Mouse (Mus musculus) WW6 (cell line): ENCODE measurements at regions not wholly inside any gene's neighbourhood (a gene's known extent, or its start where the extent isn't known, plus 50 kb on each side); places are given as distances from the start of the nearest gene placed in this dataset.

Experiments used
- DNase-seq: peaks from one replicate; pipeline ENCODE4 v3.0.0-alpha.2; 2013; ENCODE audit warnings: low read depth, low spot score

DNA sequence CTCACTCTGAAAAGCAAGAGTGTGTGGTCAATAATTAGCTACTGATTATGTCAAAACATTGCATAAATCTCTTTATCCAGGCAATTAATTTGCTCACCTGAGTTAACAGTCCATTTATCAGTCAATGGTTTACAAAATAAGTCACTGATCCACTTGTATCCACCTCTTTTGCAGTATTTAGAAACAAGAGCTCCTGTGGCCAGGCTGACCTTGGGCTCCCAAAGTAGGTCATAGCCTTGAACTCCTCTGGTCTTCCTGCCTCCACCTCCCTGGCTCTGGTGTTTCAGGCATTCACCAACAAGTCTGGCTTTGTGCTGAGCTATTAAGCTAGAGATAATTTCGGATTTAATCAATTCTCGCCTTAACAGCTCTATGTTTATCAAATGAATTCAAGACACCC lies 675.8 kb upstream of the Tmem132c start:
- DNase-seq = no peak

DNA sequence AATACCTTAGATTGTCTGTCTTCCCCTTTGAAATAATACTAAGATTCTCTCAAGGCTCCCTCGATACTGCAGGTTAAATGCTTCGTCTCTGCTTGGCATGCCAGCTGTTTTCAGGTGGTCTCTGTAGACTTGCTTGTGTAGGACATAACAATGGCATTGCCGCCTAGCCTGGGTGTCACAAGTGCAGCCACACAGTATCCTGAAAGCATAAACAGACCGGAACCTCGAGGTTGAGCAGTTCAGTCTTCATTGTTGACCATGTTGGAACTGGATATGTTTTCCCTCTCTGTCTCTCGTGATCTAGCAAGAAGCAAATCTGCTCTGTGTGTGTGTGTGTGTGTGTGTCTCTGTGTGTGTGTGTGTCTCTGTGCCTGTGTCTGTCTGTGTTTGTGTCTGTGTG lies 675.4 kb upstream of the Tmem132c start:
- DNase-seq = no peak

DNA sequence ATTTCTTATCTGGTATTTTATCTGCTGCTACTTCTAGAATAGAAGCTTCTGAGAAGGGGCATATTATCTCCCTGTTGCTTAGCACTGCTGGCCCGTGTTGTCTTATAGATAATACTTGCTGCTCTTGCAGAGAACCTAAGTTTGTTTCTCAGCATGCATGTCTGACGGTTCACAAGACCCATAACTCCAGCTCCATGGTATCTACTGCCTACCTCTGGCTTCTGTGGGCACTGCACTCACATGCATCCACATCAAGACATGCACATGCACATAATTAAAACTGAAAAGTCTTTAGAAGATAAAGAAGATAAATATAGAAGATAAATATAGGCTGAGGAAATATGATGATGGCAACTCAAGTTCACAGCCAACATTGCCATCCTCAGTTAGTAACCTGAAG lies 667.8 kb upstream of the Tmem132c start:
- DNase-seq = no peak

DNA sequence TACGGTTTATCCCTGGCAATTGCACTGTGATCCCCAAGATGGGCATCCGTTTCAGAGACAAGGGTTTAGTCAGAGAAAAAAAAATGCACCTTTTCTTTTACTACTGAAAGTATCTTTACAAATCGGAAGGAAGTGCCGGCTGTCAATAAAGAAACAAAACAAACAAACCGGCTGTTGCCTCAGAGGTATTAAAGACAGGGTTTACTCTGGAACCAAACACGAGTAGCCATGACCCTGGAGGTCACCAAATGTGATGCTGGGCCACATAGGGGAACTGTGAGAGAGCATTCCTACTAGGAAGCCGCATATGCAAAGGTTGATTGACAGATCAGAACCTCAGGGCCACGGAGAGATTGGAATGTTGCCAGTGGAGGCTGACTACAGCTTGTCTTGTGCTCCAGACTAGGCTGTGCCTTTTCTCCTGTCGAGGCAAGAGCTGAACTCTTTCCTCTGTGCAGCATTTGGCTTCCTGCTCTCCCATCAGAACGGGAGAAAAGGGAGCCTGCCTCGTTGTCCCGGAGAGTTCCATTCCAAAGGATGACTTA lies 643.8 kb upstream of the Tmem132c start:
- DNase-seq = no peak

DNA sequence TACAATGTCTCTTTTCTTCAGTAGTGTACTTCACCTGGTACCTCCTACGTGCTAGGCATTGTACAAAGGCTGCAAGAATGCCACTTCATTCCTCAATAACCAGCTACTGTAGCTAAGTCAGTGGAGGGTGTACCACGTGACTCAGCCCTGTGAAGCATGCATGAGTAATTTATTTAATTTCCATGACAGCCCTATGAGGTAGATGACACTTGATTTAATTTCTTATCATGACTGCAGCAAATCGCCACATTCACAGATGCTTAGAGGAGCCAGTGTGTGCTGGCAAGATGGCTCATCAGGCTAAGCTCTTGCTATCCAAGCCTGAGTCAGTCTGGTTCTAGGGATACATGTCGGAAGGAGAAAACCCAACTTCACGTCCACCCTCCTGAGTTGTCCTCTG lies 642.0 kb upstream of the Tmem132c start:
- DNase-seq = no peak

DNA sequence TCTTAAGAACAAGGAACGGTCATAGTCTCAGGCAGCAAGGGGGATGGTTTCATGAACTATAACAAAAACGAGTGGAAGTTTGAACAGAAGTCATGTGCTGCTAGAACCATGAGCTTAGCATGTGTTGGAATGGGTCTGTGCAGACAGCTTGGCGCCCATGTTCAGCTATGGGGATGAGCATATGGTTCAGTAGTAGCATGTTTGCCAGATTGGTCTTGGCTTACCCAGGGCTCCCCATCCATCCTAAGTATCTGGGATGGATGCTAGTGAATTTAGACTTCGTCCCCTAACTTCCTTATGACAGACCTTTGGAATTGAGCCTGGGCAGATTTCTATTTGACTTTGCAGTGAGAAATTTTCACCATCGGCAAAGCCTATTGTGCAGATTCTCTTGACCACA lies 634.9 kb upstream of the Tmem132c start:
- no peak for DNase-seq

DNA sequence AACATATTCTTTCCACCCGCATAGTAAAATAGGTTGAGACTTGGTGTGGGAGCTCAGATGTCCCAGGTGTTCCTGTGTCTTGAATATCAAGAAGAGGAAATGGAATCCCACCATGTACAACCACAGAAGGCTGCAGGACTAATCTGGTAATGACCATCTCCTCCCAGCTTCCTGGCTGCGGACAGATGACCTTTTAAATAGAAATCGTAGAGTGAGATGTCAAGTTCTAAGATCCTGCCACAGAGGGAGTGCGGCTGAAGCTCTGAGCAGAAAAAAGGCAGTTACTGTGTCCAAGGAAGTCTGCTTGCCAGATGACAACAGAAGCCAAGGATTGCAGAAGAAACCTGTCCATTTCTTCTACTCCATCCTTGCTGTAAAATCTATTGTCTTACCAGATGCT lies 629.0 kb upstream of the Tmem132c start:
- DNase-seq = no peak

DNA sequence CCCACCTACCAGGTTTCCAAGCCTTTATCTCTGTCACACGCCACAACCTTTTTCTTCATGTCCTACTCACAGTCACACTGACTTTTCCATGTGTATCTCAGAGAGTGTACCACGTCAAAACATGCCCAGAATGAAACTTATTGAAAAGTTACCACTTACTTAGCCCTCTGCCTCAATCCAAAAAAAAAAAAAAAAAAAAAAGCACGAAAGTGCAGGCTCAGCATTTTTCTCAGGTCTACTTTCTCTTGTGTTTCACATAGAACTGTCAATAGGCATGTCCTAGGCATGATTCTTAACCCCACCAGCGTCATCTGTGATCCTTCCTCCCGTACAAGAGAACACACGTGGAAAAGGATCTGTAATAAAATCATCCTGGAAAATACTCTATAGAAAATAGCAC lies 619.1 kb upstream of the Tmem132c start:
- DNase-seq = no peak

DNA sequence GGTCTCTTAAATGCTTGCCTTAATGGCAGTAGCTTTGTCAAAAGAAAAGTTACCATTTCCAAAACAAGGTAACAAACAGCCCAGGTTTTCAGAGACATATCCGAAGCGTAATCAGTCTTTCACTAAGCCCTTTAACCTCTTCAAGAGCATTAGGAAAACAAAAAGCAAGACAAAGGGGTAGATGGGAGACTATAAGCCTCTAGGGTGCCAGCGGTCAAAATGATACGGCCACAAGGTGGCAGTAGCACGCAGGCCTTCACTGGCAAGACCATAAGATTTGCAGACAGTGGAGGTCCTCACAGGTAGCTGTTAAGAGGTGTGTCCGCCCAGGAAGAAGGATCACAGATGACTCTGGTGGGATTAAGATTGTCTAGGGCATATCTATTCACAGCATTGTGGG lies 618.4 kb upstream of the Tmem132c start:
- peak; percentile 57 for DNase-seq

DNA sequence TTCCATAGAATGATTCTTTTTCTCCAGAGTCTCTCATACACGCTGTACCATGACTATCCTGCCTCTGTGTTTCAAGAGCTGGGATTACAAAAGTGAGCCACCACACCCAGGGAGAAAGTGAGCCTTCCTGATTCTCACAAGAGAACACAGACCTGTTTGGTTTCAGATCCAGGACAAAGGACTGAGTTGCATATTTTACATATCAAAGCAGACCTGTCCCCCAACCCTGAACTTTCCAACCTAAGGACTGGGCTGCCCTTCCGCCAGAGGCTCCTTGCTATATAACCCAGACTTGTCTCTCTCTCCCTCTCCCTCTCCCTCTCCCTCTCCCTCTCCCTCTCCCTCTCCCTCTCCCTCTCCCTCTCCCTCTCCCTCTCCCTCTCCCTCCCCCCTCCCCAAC lies 611.8 kb upstream of the Tmem132c start:
- peak; percentile 24 for DNase-seq

DNA sequence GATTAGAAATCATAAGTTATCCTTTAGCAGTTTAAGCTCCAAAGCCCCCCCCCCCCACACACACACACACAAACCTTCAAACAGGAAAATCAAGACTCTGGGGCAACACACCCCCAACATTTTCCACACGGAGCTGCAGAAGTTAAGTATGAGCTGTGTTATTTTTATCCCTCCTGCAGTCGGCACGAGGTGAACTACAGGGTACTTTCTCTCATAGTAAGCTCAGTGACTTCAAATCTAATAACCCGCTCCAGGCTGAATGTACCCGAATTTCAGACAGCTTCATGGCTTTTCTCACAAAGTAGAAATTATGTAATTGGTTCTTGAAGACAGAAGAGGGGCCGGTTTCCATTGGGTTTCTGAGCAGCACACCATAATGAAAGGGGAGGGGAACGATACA lies 591.2 kb upstream of the Tmem132c start:
- DNase-seq = no peak

DNA sequence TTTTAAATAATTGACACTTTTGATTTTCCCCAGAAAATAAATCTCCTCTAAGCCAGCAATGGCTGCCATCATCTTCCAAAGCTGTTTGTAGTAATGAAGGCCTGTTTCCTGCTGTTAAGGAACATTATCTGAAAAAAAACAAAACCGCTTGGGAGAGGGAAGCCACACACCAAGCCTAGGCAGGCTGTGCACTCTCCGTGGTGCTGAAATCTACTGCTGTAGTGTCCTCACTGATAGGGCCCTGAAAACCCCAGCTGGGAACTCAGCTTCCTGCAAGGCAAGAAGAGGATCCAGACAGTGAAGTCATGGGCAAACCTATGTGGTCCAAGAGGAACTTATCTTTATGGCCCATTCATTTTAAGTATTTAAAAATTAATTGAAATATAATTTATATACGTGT lies 590.2 kb upstream of the Tmem132c start:
- DNase-seq = peak; percentile 20

DNA sequence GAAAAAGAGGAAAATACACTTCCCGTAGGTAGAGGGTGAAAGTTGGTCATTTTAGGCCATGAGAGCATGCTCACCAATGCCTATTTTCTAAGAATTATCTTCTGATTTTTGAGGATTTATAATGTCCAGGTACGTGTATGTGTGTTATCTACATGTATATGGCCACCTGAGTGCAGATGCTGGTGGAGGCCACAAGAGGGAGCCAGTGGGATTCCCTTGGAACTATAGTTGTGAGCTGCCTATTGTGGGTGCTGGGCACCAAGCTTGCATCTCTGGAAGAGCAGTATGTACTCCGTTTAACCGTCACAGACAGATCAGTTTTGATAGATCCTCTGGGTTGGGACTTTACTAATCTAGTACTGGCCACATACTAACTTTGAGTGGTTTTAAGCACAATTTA lies 579.0 kb upstream of the Tmem132c start:
- no peak for DNase-seq

DNA sequence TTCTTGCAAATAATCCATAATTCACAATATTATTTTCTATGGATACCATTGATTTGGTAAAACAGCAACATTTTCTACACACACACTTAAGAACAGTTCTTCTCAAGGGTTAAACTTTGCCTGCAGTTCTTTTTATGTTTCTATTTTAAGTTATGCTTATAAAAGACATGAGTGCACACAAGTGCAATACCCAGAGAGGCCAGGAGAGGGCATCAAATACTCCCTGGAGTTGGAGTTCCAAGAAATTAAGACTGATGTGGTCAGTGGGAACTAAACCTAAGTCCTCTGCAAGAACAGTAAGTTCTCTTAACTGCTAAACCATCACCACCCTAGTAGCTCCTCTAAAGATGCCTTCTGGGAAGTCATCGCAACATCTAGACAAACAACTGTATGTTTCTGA lies 570.5 kb upstream of the Tmem132c start:
- peak; percentile 11 for DNase-seq

DNA sequence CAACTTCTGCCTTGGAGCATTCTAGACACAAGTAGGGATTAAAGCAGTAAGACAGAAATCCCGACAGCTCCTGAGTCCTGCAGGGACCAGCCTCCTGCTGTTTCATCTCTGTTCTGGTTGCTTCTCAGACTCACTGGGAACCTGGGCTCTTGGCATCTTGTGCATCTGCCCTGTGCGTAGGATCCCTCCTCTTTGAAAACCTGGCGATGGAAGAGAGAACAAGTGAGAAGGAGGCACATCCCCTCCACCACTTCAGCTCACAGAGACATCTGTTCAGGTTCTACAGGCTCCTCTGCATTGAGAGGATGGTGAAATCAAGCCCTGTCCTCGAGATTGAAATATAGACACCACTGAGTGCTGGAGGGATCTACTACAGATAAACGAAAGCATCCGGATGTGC lies 561.3 kb upstream of the Tmem132c start:
- no peak for DNase-seq

DNA sequence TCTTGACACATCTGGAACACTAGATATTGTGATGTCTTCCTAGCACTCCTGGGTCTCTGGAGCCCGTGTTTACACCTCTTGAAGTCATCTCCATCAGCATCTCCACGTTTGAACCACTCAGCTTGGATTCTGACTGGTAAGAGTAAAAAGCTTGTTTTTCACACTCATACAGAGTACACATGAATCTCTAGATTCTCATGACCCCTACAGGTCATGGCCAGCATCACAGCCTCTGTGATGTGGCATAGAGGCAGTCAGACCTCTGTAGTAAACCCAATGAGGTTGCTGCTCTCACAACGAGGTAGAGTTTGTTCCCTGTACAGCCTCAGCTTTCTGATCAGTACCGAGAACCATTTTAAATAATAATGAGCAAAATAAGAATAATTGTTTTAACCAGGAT lies 542.3 kb upstream of the Tmem132c start:
- peak; percentile 1 for DNase-seq

DNA sequence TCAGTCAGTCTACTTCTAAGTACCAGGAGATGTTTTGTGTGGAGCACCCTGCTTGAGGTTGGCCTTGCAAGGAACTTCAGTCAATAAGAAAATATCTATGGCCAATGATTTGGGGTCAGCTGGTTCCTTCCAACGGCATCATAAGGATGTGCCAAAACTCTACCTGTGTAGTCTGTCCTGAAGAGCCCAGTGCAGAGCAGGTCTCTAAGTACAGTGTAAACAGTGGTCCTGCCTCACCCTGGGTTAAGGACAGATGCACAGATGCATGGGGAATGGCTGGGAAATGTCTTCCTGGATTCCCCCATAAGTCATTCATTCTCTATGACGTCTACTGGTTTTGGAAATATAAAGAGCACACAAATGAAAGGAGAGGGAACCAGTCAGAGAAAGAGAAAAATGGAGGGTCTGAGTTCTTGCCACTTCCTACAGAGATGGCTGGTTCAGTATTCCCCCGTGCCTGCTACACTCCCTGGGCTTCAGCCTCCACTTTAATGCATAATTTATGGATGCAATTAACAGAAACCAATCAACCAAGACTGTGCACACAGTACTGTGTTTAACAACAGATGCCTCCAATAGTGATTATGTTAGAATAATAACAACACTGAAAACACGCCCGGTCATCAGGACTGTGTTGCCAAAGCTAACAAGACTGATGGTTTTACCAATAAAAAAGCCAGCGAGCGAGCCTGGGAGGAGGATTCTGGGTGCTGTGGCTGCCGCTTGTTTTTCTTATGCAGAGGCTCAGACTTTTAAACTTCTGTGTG lies 537.9 kb upstream of the Tmem132c start:
- DNase-seq = no peak

DNA sequence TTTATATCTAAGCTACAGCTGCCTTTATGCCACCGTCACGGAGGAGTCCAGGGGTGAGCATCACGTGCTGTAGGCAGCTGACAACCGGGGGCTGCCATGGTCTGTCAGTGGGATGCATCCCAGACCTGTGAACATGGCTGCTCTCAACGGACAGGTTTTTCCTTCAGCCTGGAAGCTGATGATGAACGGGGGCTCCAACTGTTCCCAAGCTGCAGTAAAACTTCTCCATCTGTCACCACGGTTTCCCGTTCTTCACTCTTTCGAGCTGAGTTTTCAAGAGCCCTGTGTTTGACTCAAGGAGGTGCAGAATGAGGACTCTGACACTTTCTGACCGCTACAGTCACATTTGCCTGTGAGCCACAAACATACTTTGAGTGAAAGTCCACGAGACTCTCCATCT lies 535.7 kb upstream of the Tmem132c start:
- no peak for DNase-seq

DNA sequence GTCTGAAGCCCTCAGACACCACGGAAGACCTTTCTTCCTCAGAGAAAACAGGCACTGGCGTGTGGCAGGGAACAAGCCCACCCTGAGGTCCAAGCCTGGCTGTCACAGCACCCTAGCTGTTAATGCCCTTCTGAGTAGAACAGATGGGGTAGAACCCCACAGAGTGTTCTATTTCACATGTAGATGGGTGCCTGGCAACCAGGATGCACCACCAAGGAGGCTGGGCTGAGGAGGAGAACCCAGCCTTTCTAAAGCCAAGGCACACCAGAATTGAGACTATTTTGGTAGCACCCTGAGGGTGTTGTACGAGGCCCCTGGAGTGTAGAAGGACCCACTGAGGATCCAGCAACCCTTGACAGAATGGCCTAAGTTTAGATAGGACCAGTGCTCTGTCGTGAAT lies 534.9 kb upstream of the Tmem132c start:
- no peak for DNase-seq

DNA sequence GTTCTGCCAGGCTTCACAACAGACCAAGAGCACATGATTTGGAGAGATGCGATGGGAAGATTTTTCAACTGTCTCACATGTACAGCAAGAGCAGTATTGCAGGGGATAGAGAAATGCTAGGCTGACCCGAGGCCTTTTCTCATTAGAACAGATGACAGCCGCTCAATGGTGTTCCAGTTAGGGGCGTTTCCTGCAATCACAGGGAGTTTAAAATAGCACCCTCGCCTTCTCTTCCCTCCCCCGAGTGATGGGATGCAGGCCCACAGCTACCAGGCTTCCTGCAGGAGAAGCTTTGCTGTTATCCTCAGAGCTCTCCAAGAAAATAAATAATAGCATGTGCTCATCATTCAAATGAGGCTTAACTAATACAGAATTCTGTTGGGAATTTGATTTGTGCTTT lies 526.9 kb upstream of the Tmem132c start:
- no peak for DNase-seq

DNA sequence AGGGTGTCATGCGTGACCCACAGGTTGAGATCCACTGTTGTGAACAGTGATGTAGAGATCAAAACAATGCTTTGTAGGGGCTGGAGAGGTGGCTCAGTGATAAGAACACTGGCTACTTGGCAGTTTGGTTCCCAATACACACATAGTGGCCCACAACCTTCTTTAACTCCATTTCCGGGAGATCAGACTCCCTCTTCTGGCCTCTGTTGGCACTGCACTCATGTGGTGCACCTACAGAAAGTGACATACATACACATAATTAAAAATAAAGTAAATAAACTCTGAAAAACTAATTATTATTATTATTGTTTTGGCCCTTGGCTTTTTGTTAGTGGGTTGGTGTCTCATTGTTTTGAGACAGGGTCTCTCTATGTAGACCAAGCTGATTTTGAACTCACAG lies 523.2 kb upstream of the Tmem132c start:
- DNase-seq = no peak

DNA sequence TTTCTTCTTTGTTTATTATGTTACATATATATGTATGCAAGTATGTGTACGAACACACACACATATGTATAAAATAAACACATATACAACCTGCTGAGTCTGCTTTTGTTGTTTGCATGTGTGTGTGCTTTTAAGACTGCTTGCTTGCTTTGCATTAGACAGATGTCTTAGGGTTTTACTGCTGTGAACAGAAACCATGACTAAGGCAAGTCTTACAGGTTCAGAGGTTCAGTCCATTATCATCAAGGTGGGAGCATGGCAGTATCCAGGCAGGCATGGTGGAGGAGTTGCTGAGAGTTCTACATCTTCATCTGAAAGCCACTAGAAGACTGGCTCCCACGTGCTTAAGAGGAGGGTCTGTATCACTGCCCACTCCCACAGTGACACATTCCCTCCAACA lies 520.3 kb upstream of the Tmem132c start:
- no peak for DNase-seq

DNA sequence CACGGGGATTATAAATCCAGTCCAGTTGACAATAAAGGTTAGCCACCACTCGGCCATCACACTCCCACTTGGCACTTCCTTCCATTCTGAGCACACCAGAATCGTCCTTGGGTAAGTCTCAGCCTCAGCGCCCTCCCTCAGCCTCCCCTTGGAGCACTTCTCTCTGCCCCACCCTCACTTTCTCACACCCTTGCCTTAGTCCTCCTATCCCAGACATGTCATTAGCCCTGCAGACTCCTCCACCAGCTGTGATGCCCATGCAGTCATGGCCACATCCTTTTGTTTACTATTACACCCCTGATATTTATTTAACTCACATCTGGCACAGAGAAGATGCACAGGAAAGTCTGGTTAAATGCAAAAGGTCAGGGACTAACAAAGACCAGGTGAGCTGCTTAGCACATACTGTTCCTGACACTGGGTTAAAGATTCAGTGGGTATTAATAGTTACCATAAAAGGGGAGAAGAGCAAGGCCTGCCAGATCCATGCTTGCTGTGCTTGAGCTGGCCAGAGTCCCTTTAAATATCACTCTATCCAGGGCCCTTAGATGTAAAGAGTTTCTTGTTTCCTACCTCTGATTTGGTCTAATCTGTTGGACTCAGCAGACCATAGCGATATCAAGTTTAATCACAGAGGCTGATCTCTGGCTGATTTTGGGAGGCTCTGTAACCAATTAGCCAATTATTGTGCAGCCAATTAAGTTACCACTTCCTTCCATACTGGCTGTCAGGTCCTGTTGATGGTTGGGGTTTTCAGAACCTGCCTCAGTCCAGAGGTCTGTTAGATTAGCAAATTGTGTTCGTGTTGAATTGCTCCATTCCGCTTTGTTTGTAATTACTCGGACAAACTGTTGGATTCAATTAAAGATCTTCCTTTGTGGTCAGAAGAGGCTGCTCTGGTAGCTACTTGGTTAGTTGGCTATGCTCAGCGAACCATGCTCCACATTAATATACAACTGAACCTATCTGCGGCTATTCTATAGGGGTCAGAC lies 518.0 kb upstream of the Tmem132c start:
- DNase-seq = no peak
